Mouse (Mus musculus) ES-Bruce4 (cell line): ENCODE results near the gene Ilvbl. TPM values are rescaled to one million over a fixed set of nuclear protein-coding genes. Genes with fewer than 3 reads are reported as not detected.

Experiments used
- H3K27ac ChIP-seq: 2 replicates; pipeline ENCODE4 v1.5.1; 2012; ENCODE audit warnings: low read length, inconsistent platforms; ENCODE audit not compliant: insufficient read depth
- H3K27me3 ChIP-seq: 2 replicates; pipeline ENCODE4 v1.6.1; 2012; ENCODE audit warnings: mild to moderate bottlenecking, low read length, inconsistent platforms; ENCODE audit not compliant: control insufficient read depth, poor library complexity, insufficient read depth, severe bottlenecking
- H3K36me3 ChIP-seq: 2 replicates; pipeline ENCODE4 v1.6.1; 2012; ENCODE audit warnings: inconsistent platforms, mild to moderate bottlenecking, low read length, moderate library complexity; ENCODE audit not compliant: control insufficient read depth, poor library complexity, insufficient read depth, severe bottlenecking
- H3K4me1 ChIP-seq: one replicate; pipeline ENCODE4 v1.8.1; 2011; ENCODE audit warnings: low read length; ENCODE audit not compliant: control insufficient read depth, insufficient read depth
- H3K4me3 ChIP-seq: 2 replicates; pipeline ENCODE4 v1.5.1; 2011; ENCODE audit warnings: low read depth, mild to moderate bottlenecking, low read length
- H3K9ac ChIP-seq: 2 replicates; pipeline ENCODE4 v1.6.1; 2012; ENCODE audit warnings: low read depth, mild to moderate bottlenecking, inconsistent platforms; ENCODE audit not compliant: poor library complexity, severe bottlenecking
- H3K9me3 ChIP-seq: replicated peaks from 2 replicates; pipeline ENCODE4 v1.6.1; 2012; ENCODE audit warnings: mild to moderate bottlenecking, low read length, inconsistent platforms; ENCODE audit not compliant: control insufficient read depth, poor library complexity, insufficient read depth, severe bottlenecking
- CTCF ChIP-seq: IDR thresholded peaks from one replicate; pipeline ENCODE4 v1.8.1; 2011; ENCODE audit warnings: low read depth, low read length
- EP300 ChIP-seq: IDR thresholded peaks from 2 replicates; pipeline ENCODE4 v1.6.1; 2011; ENCODE audit warnings: low read depth, low read length; ENCODE audit not compliant: insufficient read depth
- POLR2A ChIP-seq: IDR thresholded peaks from one replicate; pipeline ENCODE4 v1.8.1; 2011; ENCODE audit warnings: low read length; ENCODE audit not compliant: insufficient read depth
- polyA plus RNA-seq: library from polyadenylated mRNA; stranded (reverse); fragments of >200 nt; gene quantifications from 2 replicates; pipeline ENCODE4 v1.2.4, GENCODE M21; 2011; ENCODE audit warnings: low read depth; ENCODE audit not compliant: missing spikeins, insufficient read depth, insufficient read length

Gene Ilvbl
- polyA plus RNA-seq, 1 experiment = 16.7 TPM

DNA sequence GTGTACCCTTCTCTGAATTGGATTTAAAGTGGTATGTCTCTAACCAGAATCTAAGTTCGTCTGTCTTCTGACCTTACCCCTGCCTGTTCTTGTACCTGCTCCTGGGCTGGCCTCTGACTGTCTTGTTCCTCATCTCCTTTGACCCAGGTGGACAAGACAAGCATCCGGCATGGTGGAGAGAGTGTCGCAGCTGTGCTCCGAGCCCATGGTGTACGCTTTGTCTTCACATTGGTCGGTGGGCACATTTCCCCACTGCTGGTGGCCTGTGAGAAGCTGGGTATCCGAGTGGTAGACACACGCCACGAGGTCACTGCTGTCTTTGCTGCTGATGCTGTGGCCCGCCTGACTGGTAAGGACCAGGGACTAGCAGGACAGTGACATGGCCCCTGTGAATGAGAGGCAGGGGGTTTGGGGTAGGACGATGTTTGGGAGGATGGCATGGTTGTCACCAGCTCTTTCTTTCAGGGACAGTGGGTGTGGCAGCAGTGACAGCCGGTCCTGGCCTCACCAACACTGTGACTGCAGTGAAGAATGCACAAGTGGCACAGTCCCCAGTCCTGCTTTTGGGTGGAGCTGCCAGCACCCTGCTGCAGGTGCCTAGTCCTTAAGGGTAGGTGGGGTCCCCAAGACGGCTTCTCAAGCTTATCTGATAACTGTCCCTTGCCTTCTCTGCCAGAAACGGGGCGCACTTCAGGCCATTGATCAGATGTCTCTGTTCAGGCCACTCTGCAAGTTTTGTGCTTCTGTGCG is 2.5 kb downstream of the Ilvbl start:
- TF ChIP-seq POLR2A (no peak), EP300 (no peak), CTCF (no peak)
- no peaks in the 10 kb centered on the region for H3K4me1 ChIP-seq
- H3K4me3 ChIP-seq = no peak overlapping the region
- no peaks in the 10 kb centered on the region for H3K27me3 ChIP-seq
- no peaks in the 10 kb centered on the region for H3K9me3 ChIP-seq
- H3K27ac ChIP-seq = no peak overlapping the region
- no peaks in the 10 kb centered on the region for H3K36me3 ChIP-seq
- H3K9ac ChIP-seq = no peak overlapping the region

DNA sequence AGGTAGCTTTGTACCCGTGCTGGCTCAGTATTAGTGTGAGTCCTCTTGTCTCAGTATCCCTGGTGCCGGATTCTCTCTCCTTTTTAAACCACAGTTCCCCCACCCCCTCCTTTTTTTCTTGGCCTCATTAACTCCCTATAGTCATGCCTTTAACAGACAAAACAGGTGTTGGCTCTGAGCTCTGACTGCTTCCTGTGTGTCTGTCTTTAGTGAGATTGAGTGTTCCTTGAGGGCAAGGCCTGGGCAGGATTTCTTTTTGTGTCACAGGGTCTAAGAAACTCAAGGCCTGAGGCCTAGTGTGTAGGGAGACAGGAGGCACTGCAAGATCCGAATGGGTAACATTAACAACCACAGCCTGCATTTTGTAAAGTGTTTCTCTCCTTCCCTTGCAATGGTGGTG is 4.1 kb downstream of the Ilvbl start:
- H3K4me3 ChIP-seq = no peak overlapping the region
- TF ChIP-seq POLR2A (no peak), EP300 (no peak), CTCF (no peak)
- no peaks in the 10 kb centered on the region for H3K9me3 ChIP-seq
- no peak overlapping the region for H3K9ac ChIP-seq
- H3K36me3 ChIP-seq = no peaks in the 10 kb centered on the region
- H3K27ac ChIP-seq = no peak overlapping the region
- no peaks in the 10 kb centered on the region for H3K27me3 ChIP-seq
- H3K4me1 ChIP-seq = no peaks in the 10 kb centered on the region

DNA sequence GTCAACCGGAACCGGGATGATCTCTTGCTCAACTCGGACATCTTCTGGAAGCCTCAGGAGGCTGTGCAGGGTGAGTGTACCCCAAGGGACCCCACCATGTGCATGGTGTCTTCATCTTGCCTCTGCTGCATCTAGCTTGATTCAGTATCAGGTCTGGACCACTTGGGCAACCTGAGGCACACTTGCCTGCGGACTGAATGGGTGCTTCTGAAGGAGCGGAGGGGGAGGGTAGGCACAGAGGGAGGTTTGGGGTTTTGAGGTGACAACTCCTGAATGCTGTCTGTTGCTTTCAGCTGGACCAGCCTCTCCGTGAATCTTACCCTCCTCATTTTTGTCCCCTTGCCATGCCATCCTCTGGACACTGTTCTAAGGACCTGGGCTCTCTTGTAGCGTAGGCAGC is 7.0 kb downstream of the Ilvbl start:
- H3K4me1 ChIP-seq = peaks cover 2% of the 10 kb centered on the region
- no peak overlapping the region for H3K9ac ChIP-seq
- no peaks in the 10 kb centered on the region for H3K9me3 ChIP-seq
- TF ChIP-seq CTCF (no peak), POLR2A (no peak), EP300 (no peak)
- H3K36me3 ChIP-seq = no peaks in the 10 kb centered on the region
- no peak overlapping the region for H3K27ac ChIP-seq
- H3K27me3 ChIP-seq = no peaks in the 10 kb centered on the region
- H3K4me3 ChIP-seq = no peak overlapping the region

DNA sequence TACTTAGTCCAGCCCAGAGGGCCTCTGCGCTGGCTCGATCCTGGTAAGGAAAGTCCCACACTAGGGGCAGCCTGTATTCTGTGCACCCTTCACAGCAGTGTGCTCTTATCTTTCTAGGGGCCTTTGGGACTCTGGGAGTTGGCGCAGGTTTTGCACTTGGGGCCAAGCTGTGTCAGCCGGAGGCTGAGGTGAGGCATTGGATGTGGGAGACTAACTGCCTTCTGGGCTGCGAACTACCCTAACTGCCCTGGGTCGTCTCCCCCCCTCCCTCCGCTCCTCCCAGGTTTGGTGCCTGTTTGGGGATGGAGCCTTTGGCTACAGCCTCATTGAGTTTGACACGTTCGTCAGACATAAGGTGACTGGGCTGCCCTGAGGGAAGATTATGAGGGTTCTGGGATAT is 9.2 kb downstream of the Ilvbl start:
- peaks cover 3% of the 10 kb centered on the region for H3K4me1 ChIP-seq
- no peak overlapping the region for H3K9ac ChIP-seq
- H3K4me3 ChIP-seq = no peak overlapping the region
- TF ChIP-seq EP300 (no peak), POLR2A (no peak), CTCF (no peak)
- H3K9me3 ChIP-seq = no peaks in the 10 kb centered on the region
- H3K27ac ChIP-seq = no peak overlapping the region
- no peaks in the 10 kb centered on the region for H3K27me3 ChIP-seq
- no peaks in the 10 kb centered on the region for H3K36me3 ChIP-seq

DNA sequence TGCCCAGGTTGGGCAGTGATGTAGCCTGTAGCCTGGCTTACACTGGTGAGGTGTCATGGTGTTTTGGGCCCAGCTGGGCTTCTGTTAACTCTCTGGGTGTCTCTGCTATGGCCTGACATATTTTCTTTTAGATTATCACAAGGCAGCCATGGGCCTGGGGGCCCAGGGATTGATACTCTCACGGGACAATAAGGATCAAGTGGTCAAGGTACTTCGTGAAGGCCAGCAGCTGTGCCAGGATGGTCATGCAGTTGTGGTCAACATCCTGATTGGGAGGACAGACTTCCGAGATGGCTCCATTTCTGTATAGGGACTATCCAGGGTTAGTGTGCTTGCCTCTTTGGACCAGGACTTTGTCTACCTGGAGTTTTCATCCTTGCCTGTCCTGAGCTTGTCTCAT is 9.8 kb downstream of the Ilvbl start:
- Histone ChIP-seq H3K4me1 (peaks cover 3% of the 10 kb centered on the region), H3K4me3 (no peak overlapping the region), H3K9me3 (no peaks in the 10 kb centered on the region), H3K9ac (no peak overlapping the region), H3K36me3 (no peaks in the 10 kb centered on the region), H3K27me3 (no peaks in the 10 kb centered on the region), H3K27ac (no peak overlapping the region)
- TF ChIP-seq CTCF (no peak), EP300 (no peak), POLR2A (no peak)

DNA sequence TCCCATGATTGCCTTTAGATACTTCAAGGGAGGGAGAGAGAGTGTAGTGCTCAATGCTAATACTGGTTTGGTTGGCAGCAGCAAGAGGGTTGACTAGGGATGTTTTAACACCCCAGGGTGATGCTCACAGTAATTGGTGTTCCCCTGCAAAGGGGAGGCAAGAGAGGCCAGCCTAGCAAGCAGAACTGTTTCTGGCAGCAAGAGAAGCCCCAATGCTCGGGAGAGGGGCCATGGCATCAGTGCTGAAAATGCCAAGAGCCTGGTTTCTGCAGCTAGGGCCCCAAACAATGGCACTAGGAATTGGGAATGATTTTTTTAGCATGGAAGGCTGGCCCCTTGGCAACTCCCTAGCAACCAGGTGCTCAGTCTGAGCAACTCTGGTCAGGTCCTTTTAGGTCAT is 10.8 kb downstream of the Ilvbl start:
- TF ChIP-seq CTCF (no peak), POLR2A (no peak)
- H3K9me3 ChIP-seq = no peaks in the 10 kb centered on the region

More for the DNA sequence above, 10.8 kb downstream of the Ilvbl start:
- Histone ChIP-seq H3K27me3 (no peaks in the 10 kb centered on the region), H3K27ac (no peak overlapping the region), H3K4me1 (peaks cover 3% of the 10 kb centered on the region), H3K9ac (no peak overlapping the region), H3K4me3 (no peak overlapping the region), H3K36me3 (no peaks in the 10 kb centered on the region)
